Mouse (Mus musculus) layer of hippocampus, adult 2 months (tissue): ENCODE measurements around the gene Rab30. TPM values are rescaled to one million over a fixed set of nuclear protein-coding genes. Genes with fewer than 3 reads are reported as not detected.

Source experiments
- DNase-seq, 2 experiments: peaks; one replicate each; pipeline ENCODE4 v3.0.0; 2022; ENCODE audit warnings: low spot score in 2 of 2
- H3K27ac ChIP-seq: fragments of 200-600 bp; 2 replicates; pipeline ENCODE4 v1.8.1; 2022
- H3K4me3 ChIP-seq: fragments of 200-600 bp; 2 replicates; pipeline ENCODE4 v1.8.1; 2022; ENCODE audit warnings: mild to moderate bottlenecking
- CTCF ChIP-seq: fragments of 200-600 bp; conservative IDR thresholded peaks from 2 replicates; pipeline ENCODE4 v1.8.1; 2022; ENCODE audit warnings: antibody characterized with exemption, mild to moderate bottlenecking, moderate library complexity
- total RNA-seq, 2 experiments: library from RNA; stranded (reverse); gene quantifications; 2 replicates each; pipeline ENCODE4 v1.2.3; 2021

Gene Rab30
- total RNA-seq, 2 experiments from 2014 or later = 41.2 to 47.2 TPM

- no peak overlapping the region for H3K27ac ChIP-seq
- no peak for DNase-seq
- TF ChIP-seq CTCF = no peak
- H3K4me3 ChIP-seq = no peak overlapping the region
These were observed 100.9 kb downstream of the Rab30 start for GRCm38 (mm10) chr7:92842254-92842653.

GRCm38 (mm10) chr7:92848246-92848645, 106.8 kb downstream of the Rab30 start:
- Histone ChIP-seq H3K4me3 (no peak overlapping the region), H3K27ac (no peak overlapping the region)
- TF ChIP-seq CTCF = no peak
- no peak for DNase-seq

GRCm38 (mm10) chr7:92866526-92866925, 125.1 kb downstream of the Rab30 start:
- no peak overlapping the region for H3K27ac ChIP-seq
- no peak overlapping the region for H3K4me3 ChIP-seq
- peak; percentile 88 for TF ChIP-seq CTCF
- peak in 1 of 2 experiments; percentile 49 for DNase-seq

GRCm38 (mm10) chr7:92870161-92870560, 128.8 kb downstream of the Rab30 start:
- TF ChIP-seq CTCF = peak; percentile 79
- DNase-seq = no peak
- Histone ChIP-seq H3K27ac (no peak overlapping the region), H3K4me3 (no peak overlapping the region)

GRCm38 (mm10) chr7:92871596-92871995, 130.2 kb downstream of the Rab30 start:
- Histone ChIP-seq H3K27ac (no peak overlapping the region), H3K4me3 (no peak overlapping the region)
- TF ChIP-seq CTCF = no peak
- no peak for DNase-seq

GRCm38 (mm10) chr7:92874116-92874675, 132.8 kb downstream of the Rab30 start, which contains the start of the genes Ddias and Prcp:
Gene Ddias (minus strand): TSS chr7:92874247.
Gene Prcp (plus strand): TSS chr7:92874470.
- DNase-seq = peak; percentile 88 to 96
- Histone ChIP-seq H3K4me3 (peak within 1 kb of the TSS; percentile 87), H3K27ac (peak within 1 kb of the TSS; percentile 99)
- TF ChIP-seq CTCF = peak; percentile 95

GRCm38 (mm10) chr7:92874761-92875408, 133.5 kb downstream of the Rab30 start:
- TF ChIP-seq CTCF = no peak
- DNase-seq = peak; percentile 81 to 90
- H3K27ac ChIP-seq = peak overlapping the region; percentile 99

GRCm38 (mm10) chr7:92876066-92876465, 134.7 kb downstream of the Rab30 start:
- no peak for TF ChIP-seq CTCF
- Histone ChIP-seq H3K4me3 (peak overlapping the region; percentile 87; the same call in 1 of the 2 replicates), H3K27ac (peak overlapping the region; percentile 99)
- DNase-seq = no peak

More at GRCm38 (mm10) chr7:92874761-92875408, 133.5 kb downstream of the Rab30 start:
- peak overlapping the region; percentile 87 for H3K4me3 ChIP-seq

GRCm38 (mm10) chr7:92876538-92876937, 135.1 kb downstream of the Rab30 start:
- H3K4me3 ChIP-seq = 0 out of 2 replicates have a peak overlapping the region, but pooled peaks have one; percentile 8
- TF ChIP-seq CTCF = no peak
- H3K27ac ChIP-seq = no peak overlapping the region
- no peak for DNase-seq

GRCm38 (mm10) chr7:92878575-92879285, 137.3 kb downstream of the Rab30 start:
- DNase-seq = no peak
- Histone ChIP-seq H3K27ac (no peak overlapping the region), H3K4me3 (no peak overlapping the region)
- no peak for TF ChIP-seq CTCF

GRCm38 (mm10) chr7:92883850-92884716, 142.7 kb downstream of the Rab30 start:
- no peak overlapping the region for H3K27ac ChIP-seq
- TF ChIP-seq CTCF = no peak
- no peak overlapping the region for H3K4me3 ChIP-seq
- DNase-seq = no peak

GRCm38 (mm10) chr7:92884998-92885660, 143.7 kb downstream of the Rab30 start:
- TF ChIP-seq CTCF = no peak
- no peak for DNase-seq

More at GRCm38 (mm10) chr7:92884998-92885660, 143.7 kb downstream of the Rab30 start:
- no peak overlapping the region for H3K4me3 ChIP-seq
- H3K27ac ChIP-seq = no peak overlapping the region
